Mouse (Mus musculus) stomach, postnatal 0 days (tissue): ENCODE measurements at regions not wholly inside any gene's neighbourhood (a gene's known extent, or its start where the extent isn't known, plus 50 kb on each side); places are given as distances from the start of the nearest gene placed in this dataset.
"Not testable (repeated sequence)": the region's sequence is repeated elsewhere in the genome, so short reads cannot be mapped to it uniquely, and the experiment has no call there.

Source experiments
- ATAC-seq: fragments of 200-750 bp; cut with Nextera tagmentation; 2 replicates; pipeline ENCODE4 v1.8.0; 2017; ENCODE audit not compliant: low FRiP score, low TSS enrichment
- DNase-seq: peaks from one replicate; pipeline ENCODE4 v3.0.0-alpha.2; 2016; ENCODE audit warnings: low spot score
- H3K27ac ChIP-seq: fragments of 300-500 bp; sonication (generic); replicated peaks from 2 replicates; pipeline ENCODE4 v1.5.1; 2014; ENCODE audit warnings: mild to moderate bottlenecking, control low read depth
- H3K27me3 ChIP-seq: fragments of 300-500 bp; sonication (generic); 2 replicates; pipeline ENCODE4 v1.6.1; 2014; ENCODE audit warnings: low read length; ENCODE audit not compliant: control insufficient read depth, insufficient read depth
- H3K36me3 ChIP-seq: fragments of 300-500 bp; sonication (generic); 2 replicates; pipeline ENCODE4 v1.6.1; 2014; ENCODE audit warnings: low read length, mixed read lengths; ENCODE audit not compliant: control insufficient read depth, insufficient read depth
- H3K4me1 ChIP-seq: fragments of 300-500 bp; sonication (generic); replicated peaks from 2 replicates; pipeline ENCODE4 v1.6.1; 2014; ENCODE audit warnings: antibody characterized with exemption; ENCODE audit not compliant: control insufficient read depth, insufficient read depth
- H3K4me2 ChIP-seq: fragments of 300-500 bp; sonication (generic); replicated peaks from 2 replicates; pipeline ENCODE4 v1.6.1; 2014; ENCODE audit warnings: low read depth, mild to moderate bottlenecking, control low read depth, moderate library complexity
- H3K4me3 ChIP-seq: fragments of 300-500 bp; sonication (generic); 2 replicates; pipeline ENCODE4 v1.5.1; 2014; ENCODE audit warnings: low read depth, low read length, control low read depth
- H3K9ac ChIP-seq: fragments of 300-500 bp; sonication (generic); 2 replicates; pipeline ENCODE4 v1.6.1; 2014; ENCODE audit warnings: mild to moderate bottlenecking, low read length, control low read depth, mixed read lengths
- H3K9me3 ChIP-seq: fragments of 300-500 bp; sonication (generic); 2 replicates; pipeline ENCODE4 v1.6.1; 2016; ENCODE audit warnings: low read length; ENCODE audit not compliant: control insufficient read depth
- CTCF ChIP-seq: IDR thresholded peaks from 2 replicates; pipeline ENCODE4 v1.5.1; 2016; ENCODE audit warnings: antibody characterized with exemption, low read depth, mild to moderate bottlenecking, moderate library complexity
- EP300 ChIP-seq: optimal IDR thresholded peaks from 2 replicates; pipeline ENCODE3; 2016; ENCODE audit warnings: antibody characterized with exemption
- WGBS: fragments of 180-500 bp; shearing (Covaris S2); extraction: QIAGEN DNeasy Blood & Tissue Kit; methylation state at CpG from one replicate; pipeline ENCODE4 v1.1.7; 2014; 5-methylcytosine and 5-hydroxymethylcytosine counted together

DNA sequence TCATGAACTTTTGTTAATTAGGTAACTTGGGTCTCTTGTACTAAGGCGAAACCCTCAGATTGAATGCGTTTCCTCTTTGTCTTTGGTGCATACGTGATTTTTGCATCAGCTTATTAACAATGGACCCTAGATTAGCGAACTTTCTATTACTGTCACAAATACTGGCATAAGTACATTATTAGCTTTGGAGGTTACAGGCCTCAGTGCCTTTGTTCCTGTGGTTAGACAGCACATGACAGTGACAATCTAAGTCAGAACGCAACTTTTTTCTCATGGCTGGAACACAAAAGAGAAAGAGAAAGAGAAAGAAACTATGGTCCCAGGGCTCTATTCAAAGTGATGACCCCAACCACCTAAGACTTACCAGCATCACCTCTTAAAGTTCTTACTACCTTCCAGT is 184.8 kb upstream of the Tmem45b start:
- no peak for TF ChIP-seq CTCF
- no peak for TF ChIP-seq EP300
- peak overlapping the region; percentile 31 for H3K27ac ChIP-seq
- DNase-seq (no peak), ATAC-seq (no peak)
- no peaks in the 10 kb centered on the region for H3K9me3 ChIP-seq
- no peaks in the 10 kb centered on the region for H3K27me3 ChIP-seq
- H3K9ac ChIP-seq = no peak overlapping the region
- WGBS = 81% methylated on average over 5 of the region's 5 CpGs
- H3K4me1 ChIP-seq = no peaks in the 10 kb centered on the region
- no peak overlapping the region for H3K4me3 ChIP-seq
- no peak overlapping the region for H3K4me2 ChIP-seq
- no peaks in the 10 kb centered on the region for H3K36me3 ChIP-seq

DNA sequence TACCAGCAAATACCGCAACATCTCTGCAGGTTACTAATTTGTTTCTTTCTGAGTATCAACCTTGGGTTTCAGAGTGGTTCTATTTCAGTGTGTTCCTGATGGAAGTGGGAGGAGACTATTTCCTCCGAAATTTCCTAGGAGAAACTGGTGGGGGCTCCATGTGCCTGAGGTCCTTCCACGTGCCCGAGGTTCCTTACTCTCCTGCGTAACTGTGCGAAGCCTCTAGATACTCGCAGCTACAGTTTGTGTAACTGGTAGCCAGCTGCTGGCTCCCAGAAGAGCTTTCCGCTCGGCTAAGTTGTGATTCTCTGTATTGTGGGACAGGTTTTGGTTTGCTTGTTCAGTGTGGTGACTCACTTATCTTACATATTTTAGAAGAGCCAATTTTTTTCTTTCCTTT is 184.3 kb upstream of the Tmem45b start:
- TF ChIP-seq CTCF (no peak), EP300 (no peak)
- Histone ChIP-seq H3K4me1 (no peaks in the 10 kb centered on the region), H3K27me3 (no peaks in the 10 kb centered on the region), H3K9me3 (no peaks in the 10 kb centered on the region), H3K4me2 (no peak overlapping the region), H3K9ac (no peak overlapping the region), H3K4me3 (no peak overlapping the region), H3K27ac (no peak overlapping the region), H3K36me3 (no peaks in the 10 kb centered on the region)
- no peak for DNase-seq
- 72% methylated on average over 9 of the region's 9 CpGs for WGBS
- ATAC-seq = no peak

DNA sequence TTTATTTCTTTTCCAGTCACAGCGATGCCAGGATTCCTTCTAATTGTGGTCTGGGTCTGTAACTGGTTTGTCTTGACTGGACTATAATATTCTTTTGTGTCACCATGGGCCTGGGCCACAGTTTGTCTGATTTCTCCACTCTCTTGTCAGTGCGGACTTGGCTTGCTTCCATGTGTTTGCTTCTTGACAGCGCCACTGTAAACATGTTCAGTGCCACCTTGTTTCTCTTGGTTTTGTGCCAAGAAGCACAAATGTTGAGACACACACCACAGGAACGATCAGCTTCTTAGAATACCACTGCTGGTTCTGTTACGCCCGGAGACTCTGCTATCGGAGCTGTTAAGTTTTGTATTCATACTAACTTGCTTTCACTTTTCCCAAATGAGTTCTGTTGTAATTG is 180.9 kb upstream of the Tmem45b start:
- DNase-seq (no peak), ATAC-seq (no peak)
- TF ChIP-seq EP300 (no peak), CTCF (no peak)
- Histone ChIP-seq H3K4me3 (no peak overlapping the region), H3K36me3 (no peaks in the 10 kb centered on the region), H3K9ac (no peak overlapping the region), H3K27ac (no peak overlapping the region), H3K4me1 (no peaks in the 10 kb centered on the region), H3K4me2 (no peak overlapping the region), H3K27me3 (no peaks in the 10 kb centered on the region), H3K9me3 (no peaks in the 10 kb centered on the region)
- 64% methylated on average over 7 of the region's 7 CpGs for WGBS

DNA sequence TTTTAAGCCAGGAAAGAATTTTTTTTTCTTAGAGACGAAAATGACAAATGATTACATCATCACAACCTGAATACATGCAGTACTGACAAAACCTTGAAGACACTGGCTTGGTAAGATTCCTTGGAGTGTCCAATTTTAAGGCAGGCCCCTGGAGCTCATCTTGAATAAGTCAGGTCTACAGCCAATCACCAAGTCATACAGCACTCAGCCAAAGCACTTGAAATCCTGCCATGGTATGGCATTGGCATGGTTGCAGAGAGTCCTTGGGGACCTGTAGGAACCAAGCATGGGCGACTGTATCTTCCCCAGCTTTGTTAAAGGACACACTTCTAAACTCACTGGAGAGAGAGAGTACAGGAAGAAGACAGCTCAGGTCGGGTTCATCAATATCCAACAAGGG is 179.8 kb upstream of the Tmem45b start:
- Histone ChIP-seq H3K9me3 (no peaks in the 10 kb centered on the region), H3K4me2 (no peak overlapping the region), H3K27me3 (no peaks in the 10 kb centered on the region), H3K4me1 (no peaks in the 10 kb centered on the region), H3K27ac (no peak overlapping the region), H3K4me3 (no peak overlapping the region), H3K36me3 (no peaks in the 10 kb centered on the region), H3K9ac (no peak overlapping the region)
- DNase-seq (no peak), ATAC-seq (no peak)
- WGBS = 84% methylated on average over 3 of the region's 3 CpGs
- TF ChIP-seq CTCF = no peak
- TF ChIP-seq EP300 = no peak

DNA sequence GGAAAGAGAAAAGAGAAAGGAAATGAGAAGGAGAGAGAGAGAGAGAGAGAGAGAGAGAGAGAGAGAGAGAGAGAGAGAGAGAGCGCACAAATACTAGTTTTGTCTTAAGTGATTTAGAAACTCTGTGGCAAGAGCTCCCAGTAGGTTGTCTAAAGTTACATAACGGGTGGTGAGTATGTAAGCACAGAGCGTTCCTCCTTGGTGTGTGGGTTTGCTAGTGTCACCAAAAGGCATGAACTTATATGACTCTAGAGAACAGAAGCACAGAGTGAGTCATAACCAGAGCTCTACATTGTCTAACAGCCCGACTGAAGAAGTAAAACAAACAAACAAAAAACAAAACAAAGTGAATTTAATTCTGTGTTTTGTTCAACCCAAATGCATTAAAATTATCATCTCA is 177.9 kb upstream of the Tmem45b start:
- no peaks in the 10 kb centered on the region for H3K36me3 ChIP-seq
- no peak overlapping the region for H3K4me3 ChIP-seq
- H3K27ac ChIP-seq = no peak overlapping the region
- no peak for TF ChIP-seq EP300
- TF ChIP-seq CTCF = no peak
- ATAC-seq = no peak
- no peaks in the 10 kb centered on the region for H3K4me1 ChIP-seq
- no peaks in the 10 kb centered on the region for H3K9me3 ChIP-seq
- H3K27me3 ChIP-seq = no peaks in the 10 kb centered on the region
- 63% methylated on average over 4 of the region's 4 CpGs for WGBS
- H3K4me2 ChIP-seq = no peak overlapping the region
- no peak overlapping the region for H3K9ac ChIP-seq
- no peak for DNase-seq

DNA sequence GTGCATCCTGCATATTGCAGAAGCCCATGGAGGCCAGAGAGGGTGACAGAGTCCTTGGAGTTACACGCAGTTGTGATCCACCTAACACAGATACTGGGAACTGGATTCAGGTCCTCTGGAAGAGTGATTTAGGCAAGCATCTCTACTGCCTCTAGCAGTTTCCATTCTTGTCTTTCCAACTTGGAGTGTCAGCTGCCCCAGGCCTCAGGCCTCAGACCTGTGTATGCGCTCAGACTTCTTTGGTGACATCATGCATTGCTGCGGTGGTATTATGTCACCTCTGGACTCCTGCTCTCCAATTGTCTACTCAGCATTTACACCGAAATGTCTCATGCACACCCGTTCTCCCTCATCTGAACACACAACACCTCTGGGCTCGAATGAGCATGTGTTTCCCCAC is 164.0 kb upstream of the Tmem45b start:
- Histone ChIP-seq H3K27me3 (no peaks in the 10 kb centered on the region), H3K4me3 (no peak overlapping the region), H3K4me2 (no peak overlapping the region), H3K27ac (no peak overlapping the region), H3K4me1 (no peaks in the 10 kb centered on the region), H3K36me3 (no peaks in the 10 kb centered on the region), H3K9me3 (no peaks in the 10 kb centered on the region), H3K9ac (no peak overlapping the region)
- DNase-seq = no peak
- TF ChIP-seq CTCF (no peak), EP300 (no peak)
- 87% methylated on average over 6 of the region's 6 CpGs for WGBS
- ATAC-seq = no peak

DNA sequence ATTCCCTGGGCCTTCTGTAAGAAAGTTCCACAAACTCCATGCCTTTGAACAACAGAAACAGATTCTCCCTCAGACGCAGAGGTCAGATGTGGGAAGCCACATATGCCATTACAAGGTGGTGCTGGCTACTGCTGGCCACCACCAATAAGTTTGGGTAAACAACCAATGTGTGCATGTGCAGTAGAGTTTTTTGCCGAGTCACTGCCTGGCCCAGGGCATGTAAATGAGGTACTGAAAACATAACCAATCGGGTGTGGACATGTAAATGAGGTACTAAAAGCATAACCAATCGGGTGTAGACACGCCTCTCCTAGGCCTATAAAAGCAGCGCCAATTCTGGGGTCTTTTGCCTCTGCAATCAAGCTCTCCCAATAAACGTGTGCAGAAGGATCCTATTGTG is 157.3 kb upstream of the Tmem45b start:
- WGBS = 94% methylated on average over 7 of the region's 7 CpGs
- not testable (repeated sequence) for H3K4me2 ChIP-seq, H3K9ac ChIP-seq, H3K4me1 ChIP-seq, H3K27me3 ChIP-seq, ATAC-seq, H3K9me3 ChIP-seq, H3K4me3 ChIP-seq, H3K36me3 ChIP-seq, H3K27ac ChIP-seq
- DNase-seq = peak; percentile 10
